Mouse (Mus musculus): ENCODE results near the gene Tjp1. TPM values are rescaled to one million over a fixed set of nuclear protein-coding genes. Genes with fewer than 3 reads are reported as not detected.

Gene Tjp1
- total and polyA plus RNA-seq, 2 experiments from 2014 or later: 23.2 to 46.7 TPM

GRCm38 (mm10) chr7:65513451-65514179, 14.0 kb downstream of the Tjp1 start:
- no peak for TF ChIP-seq CTCF (IDR thresholded peaks at IDR 0.05)
- WGBS: 48% methylated on average over 10 of the region's 10 CpGs
- ATAC-seq (ENCODE audit: low FRiP score) (no peak), DNase-seq (ENCODE audit: low spot score) (peak; percentile 41)
- no peak overlapping the region for H3K27ac ChIP-seq (ENCODE audit: low read depth, low read length)
- no peak overlapping the region for H3K9ac ChIP-seq (replicated peaks; ENCODE audit: low read length, poor library complexity, severe bottlenecking)
- H3K27me3 ChIP-seq (ENCODE audit: insufficient read depth, low read length): no peaks in the 10 kb centered on the region
- peaks cover 3% of the 10 kb centered on the region; the same call in 1 of the 2 replicates for H3K4me1 ChIP-seq (ENCODE audit: insufficient read depth, low read length)
- H3K4me2 ChIP-seq (ENCODE audit: low read depth, low read length, poor library complexity, severe bottlenecking): no peak overlapping the region
- H3K4me3 ChIP-seq (ENCODE audit: low read depth, low read length): no peak overlapping the region
- no peaks in the 10 kb centered on the region for H3K36me3 ChIP-seq (ENCODE audit: insufficient read depth, low read length)
- H3K9me3 ChIP-seq (ENCODE audit: low read length): no peaks in the 10 kb centered on the region

- no peak overlapping the region for H3K27ac ChIP-seq (ENCODE audit: low read depth, low read length)
- H3K27me3 ChIP-seq (ENCODE audit: insufficient read depth, low read length): no peaks in the 10 kb centered on the region
- no peak overlapping the region for H3K9ac ChIP-seq (replicated peaks; ENCODE audit: low read length, poor library complexity, severe bottlenecking)
- H3K4me3 ChIP-seq (ENCODE audit: low read depth, low read length): no peak overlapping the region
- peaks cover 3% of the 10 kb centered on the region; the same call in 1 of the 2 replicates for H3K4me1 ChIP-seq (ENCODE audit: insufficient read depth, low read length)
- no peaks in the 10 kb centered on the region for H3K36me3 ChIP-seq (ENCODE audit: insufficient read depth, low read length)
- DNase-seq (ENCODE audit: low spot score) (peak; percentile 64), ATAC-seq (ENCODE audit: low FRiP score) (no peak)
- no peaks in the 10 kb centered on the region for H3K9me3 ChIP-seq (ENCODE audit: low read length)
- no peak for TF ChIP-seq CTCF (IDR thresholded peaks at IDR 0.05)
- H3K4me2 ChIP-seq (ENCODE audit: low read depth, low read length, poor library complexity, severe bottlenecking): no peak overlapping the region
- 52% methylated on average over 3 of the region's 3 CpGs for WGBS
Observed at GRCm38 (mm10) chr7:65509357-65509756, 18.2 kb downstream of the Tjp1 start.

- DNase-seq (ENCODE audit: low spot score): no peak
Observed at GRCm38 (mm10) chr7:65507341-65507740, 20.2 kb downstream of the Tjp1 start.

GRCm38 (mm10) chr7:65502486-65503322, 24.9 kb downstream of the Tjp1 start:
- Histone ChIP-seq H3K27me3 (ENCODE audit: insufficient read depth, low read length) (no peaks in the 10 kb centered on the region), H3K4me2 (ENCODE audit: low read depth, low read length, poor library complexity, severe bottlenecking) (no peak overlapping the region), H3K9me3 (ENCODE audit: low read length) (no peaks in the 10 kb centered on the region), H3K27ac (ENCODE audit: low read depth, low read length) (no peak overlapping the region), H3K4me3 (ENCODE audit: low read depth, low read length) (no peak overlapping the region), H3K9ac (replicated peaks; ENCODE audit: low read length, poor library complexity, severe bottlenecking) (no peak overlapping the region), H3K36me3 (ENCODE audit: insufficient read depth, low read length) (no peaks in the 10 kb centered on the region), H3K4me1 (ENCODE audit: insufficient read depth, low read length) (no peaks in the 10 kb centered on the region; the same call in 1 of the 2 replicates)
- no peak for ATAC-seq (ENCODE audit: low FRiP score)
- no peak for TF ChIP-seq CTCF (IDR thresholded peaks at IDR 0.05)
- WGBS: 59% methylated on average over 10 of the region's 10 CpGs
- no peak for DNase-seq (ENCODE audit: low spot score)

More at GRCm38 (mm10) chr7:65507341-65507740, 20.2 kb downstream of the Tjp1 start:
- no peak for TF ChIP-seq CTCF (IDR thresholded peaks at IDR 0.05)
- no peak overlapping the region for H3K4me2 ChIP-seq (ENCODE audit: low read depth, low read length, poor library complexity, severe bottlenecking)
- no peaks in the 10 kb centered on the region for H3K27me3 ChIP-seq (ENCODE audit: insufficient read depth, low read length)
- no peak overlapping the region for H3K27ac ChIP-seq (ENCODE audit: low read depth, low read length)
- H3K36me3 ChIP-seq (ENCODE audit: insufficient read depth, low read length): no peaks in the 10 kb centered on the region
- no peaks in the 10 kb centered on the region; the same call in 1 of the 2 replicates for H3K4me1 ChIP-seq (ENCODE audit: insufficient read depth, low read length)
- WGBS: 92% methylated on average over 5 of the region's 5 CpGs
- H3K9me3 ChIP-seq (ENCODE audit: low read length): no peaks in the 10 kb centered on the region
- ATAC-seq (ENCODE audit: low FRiP score): no peak
- no peak overlapping the region for H3K9ac ChIP-seq (replicated peaks; ENCODE audit: low read length, poor library complexity, severe bottlenecking)
- H3K4me3 ChIP-seq (ENCODE audit: low read depth, low read length): no peak overlapping the region

- Histone ChIP-seq H3K27ac (ENCODE audit: low read depth, low read length) (no peak overlapping the region), H3K4me2 (ENCODE audit: low read depth, low read length, poor library complexity, severe bottlenecking) (no peak overlapping the region), H3K9me3 (ENCODE audit: low read length) (no peaks in the 10 kb centered on the region), H3K27me3 (ENCODE audit: insufficient read depth, low read length) (no peaks in the 10 kb centered on the region), H3K4me1 (ENCODE audit: insufficient read depth, low read length) (no peaks in the 10 kb centered on the region; the same call in 1 of the 2 replicates), H3K36me3 (ENCODE audit: insufficient read depth, low read length) (no peaks in the 10 kb centered on the region), H3K9ac (replicated peaks; ENCODE audit: low read length, poor library complexity, severe bottlenecking) (no peak overlapping the region), H3K4me3 (ENCODE audit: low read depth, low read length) (no peak overlapping the region)
- 73% methylated on average over 7 of the region's 7 CpGs for WGBS
- TF ChIP-seq CTCF (IDR thresholded peaks at IDR 0.05): no peak
- ATAC-seq (ENCODE audit: low FRiP score) (no peak), DNase-seq (ENCODE audit: low spot score) (no peak)
Observed at GRCm38 (mm10) chr7:65500746-65501145, 26.8 kb downstream of the Tjp1 start.
